Comparison of ENCODE assay signal across 7 mouse cellular contexts in the genomic region with DNA sequence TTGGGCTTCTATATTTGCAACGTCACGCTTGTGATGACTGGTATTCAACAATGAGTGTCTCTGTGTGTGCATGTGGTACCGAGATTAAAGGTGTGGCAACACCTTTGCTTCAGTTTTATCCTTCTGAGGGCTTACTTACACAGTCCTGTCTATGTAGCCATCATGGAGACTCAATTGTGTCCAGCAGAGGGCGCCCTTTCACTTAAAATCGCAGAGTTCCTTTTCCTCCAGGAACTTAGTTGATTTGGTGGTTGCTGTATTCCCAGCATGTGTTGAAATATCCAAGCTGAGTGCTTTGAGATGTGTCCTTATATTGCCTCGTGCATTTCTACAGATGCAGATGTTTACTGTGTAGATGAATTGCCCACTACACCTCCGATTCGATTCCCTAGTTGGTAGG. TPM values are rescaled to one million over a fixed set of nuclear protein-coding genes. Genes with fewer than 3 reads are reported as not detected.
DNase-seq lines count a peak whose midpoint lies in the region; ATAC-seq lines count a peak whose summit lies in the region.

No protein-coding gene starts in this region.

- peak overlapping the region; percentile 80 for H3K27ac ChIP-seq in intestine, embryonic 16.5 days (ENCODE audit: low read length)
- H3K27ac ChIP-seq in midbrain, embryonic 10.5 days (replicated peaks) = no peak overlapping the region

- H3K4me2 ChIP-seq in intestine, embryonic 16.5 days (ENCODE audit: low read depth, low read length) = peak overlapping the region; percentile 46

- no peak overlapping the region for H3K9ac ChIP-seq in intestine, embryonic 16.5 days (ENCODE audit: low read depth, low read length)

- H3K27me3 ChIP-seq in intestine, embryonic 16.5 days (replicated peaks; ENCODE audit: control insufficient read depth, insufficient read depth, low read length) = no peaks in the 10 kb centered on the region
- no peaks in the 10 kb centered on the region; the same call in 1 of the 2 replicates for H3K27me3 ChIP-seq in midbrain, embryonic 10.5 days (ENCODE audit: low read depth, poor library complexity, severe bottlenecking)

- intact Hi-C loops in left cerebral cortex, postnatal 14 days (cut with DNase I) = loop anchor here (1.0 to 10.0 kb wide), 3 partner anchors 160 to 446 kb away; a partner anchor contains a TSS

- 16% methylated on average over 8 of the region's 8 CpGs for WGBS in intestine, embryonic 16.5 days
- 22% methylated on average over 8 of the region's 8 CpGs for WGBS in midbrain, embryonic 10.5 days

- peaks cover 13% of the 10 kb centered on the region for H3K4me1 ChIP-seq in intestine, embryonic 16.5 days (ENCODE audit: control insufficient read depth, insufficient read depth, low read length)
- H3K4me1 ChIP-seq in midbrain, embryonic 10.5 days = peaks cover 28% of the 10 kb centered on the region

- peak; percentile 85 for DNase-seq in adrenal gland, adult 2 months
- DNase-seq in embryo, embryonic 10.5 days (ENCODE audit: low spot score) = peak; percentile 97
- peak; percentile 68 for DNase-seq in gastrocnemius, postnatal 25 days
- DNase-seq in left cerebral cortex, postnatal 14 days (ENCODE audit: low spot score in 2 of 2) = peak; percentile 96 to 98
- peak; percentile 87 for DNase-seq in midbrain, embryonic 10.5 days (ENCODE audit: low spot score)
- peak; percentile 77 for DNase-seq in spleen, adult 12 weeks (ENCODE audit: low spot score)

- no peaks in the 10 kb centered on the region for H3K9me3 ChIP-seq in intestine, embryonic 16.5 days (ENCODE audit: control insufficient read depth, low read length)
- no peaks in the 10 kb centered on the region for H3K9me3 ChIP-seq in midbrain, embryonic 10.5 days (replicated peaks)

- no peaks in the 10 kb centered on the region for H3K36me3 ChIP-seq in intestine, embryonic 16.5 days (ENCODE audit: control insufficient read depth, insufficient read depth, low read length)
- peaks cover 6% of the 10 kb centered on the region for H3K36me3 ChIP-seq in midbrain, embryonic 10.5 days

- ATAC-seq in intestine, embryonic 16.5 days = peak; percentile 69

- H3K4me3 ChIP-seq in intestine, embryonic 16.5 days (ENCODE audit: low read length) = no peak overlapping the region
- H3K4me3 ChIP-seq in midbrain, embryonic 10.5 days = no peak overlapping the region

RNA-seq across cellular contexts. Expression of a gene that starts 4.1 kb away (rescaled TPM):
- total RNA-seq in adrenal gland, adult 2 months (2021) = 10 to 100 TPM; 38.4 to 44.4 TPM
- polyA plus RNA-seq in adrenal gland, adult 2 months (2012; rRNA removed) = 6.4 and 8.2 TPM in 2 replicates
- 1 to 10 TPM; 5.0 to 7.9 TPM for total RNA-seq in gastrocnemius, postnatal 25 days (2021)
- 58.5 and 63.9 TPM in 2 replicates for polyA plus RNA-seq in intestine, embryonic 16.5 days (2015; fragmentation: Nextera tagmentation; extraction: Ambion mirVana)
- total RNA-seq in left cerebral cortex, postnatal 14 days (2021) = 10 to 100 TPM; 19.7 to 21.6 TPM
- 143 and 160 TPM in 2 replicates for polyA plus RNA-seq in midbrain, embryonic 10.5 days (2016; fragmentation: Nextera tagmentation; extraction: Ambion mirVana)
